Mouse (Mus musculus) neural tube, embryonic 10.5 days (tissue): ENCODE results near the gene Bank1.
"Not testable (repeated sequence)": the region's sequence is repeated elsewhere in the genome, so short reads cannot be mapped to it uniquely, and the experiment has no call there.

Source experiments
- DNase-seq: peaks from one replicate; pipeline ENCODE4 v3.0.0-alpha.2; 2017; ENCODE audit warnings: low spot score; ENCODE audit errors: extremely low spot score

The Bank1 gene

GRCm38 (mm10) chr3:136325783-136326182 is at the start of gene Bank1:
Gene Bank1, minus strand, starts transcription at chr3:136326066.
- DNase-seq = no peak

DNA sequence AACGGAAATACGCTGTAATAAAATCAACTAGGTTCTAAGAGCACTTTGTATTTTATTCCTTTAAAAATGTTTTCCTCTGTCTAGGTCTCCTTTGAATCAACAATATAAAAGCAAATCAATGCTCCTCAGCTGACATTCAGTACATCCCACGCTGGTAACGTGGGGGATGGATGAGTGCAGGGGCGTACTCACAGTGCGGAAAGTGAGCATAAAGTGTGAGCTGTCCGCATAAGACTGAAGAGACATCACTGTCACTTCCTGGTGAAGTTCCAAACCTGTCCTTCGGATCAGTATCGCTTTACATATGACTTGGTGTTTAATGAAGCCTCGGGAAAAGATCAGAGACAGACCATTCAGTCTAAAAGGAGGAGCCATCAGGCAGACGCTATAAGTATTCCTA is 44.0 kb upstream of the Bank1 start:
- no peak for DNase-seq

DNA sequence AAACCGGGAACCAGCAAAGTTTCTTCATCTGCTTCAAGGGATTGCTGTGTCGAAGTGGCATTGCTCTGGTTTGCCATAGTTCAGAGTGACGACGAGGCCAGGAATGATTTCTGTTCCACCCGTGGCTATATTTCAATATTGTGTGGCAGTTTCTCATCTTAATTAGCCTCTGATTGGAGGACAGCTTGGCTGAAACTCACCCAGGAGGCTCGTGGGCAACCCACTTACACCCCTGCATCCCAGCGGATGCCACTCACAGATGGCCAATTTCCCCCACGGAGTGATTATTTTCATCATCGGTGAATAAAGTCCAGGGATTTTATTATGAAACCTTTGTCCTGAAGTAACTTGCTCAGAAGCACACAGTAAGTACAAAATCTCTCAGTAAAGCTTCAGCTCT is 43.6 kb upstream of the Bank1 start:
- DNase-seq = no peak

- no peak for DNase-seq
Measured at GRCm38 (mm10) chr3:136368505-136368999, 42.7 kb upstream of the Bank1 start.

GRCm38 (mm10) chr3:136349690-136350089 is 23.8 kb upstream of the Bank1 start:
- no peak for DNase-seq

DNA sequence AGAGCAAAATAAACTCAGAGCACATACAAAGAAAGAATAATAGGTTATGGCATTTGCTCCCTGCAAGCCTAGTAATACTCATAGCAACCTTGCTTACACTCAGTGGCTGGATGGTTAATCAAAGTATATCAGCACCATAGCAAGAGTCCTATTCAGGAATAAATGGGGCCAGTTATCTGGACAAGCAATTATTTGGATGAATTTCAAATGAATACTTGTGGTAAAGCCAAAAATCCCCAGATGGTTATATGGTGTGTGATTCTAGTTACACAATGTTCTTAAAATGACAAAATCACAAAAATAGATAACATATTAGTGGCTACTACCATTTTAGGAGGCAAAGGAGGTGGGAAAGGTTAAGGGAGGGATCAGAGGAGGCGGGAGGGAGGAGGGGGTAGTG is 22.7 kb upstream of the Bank1 start:
- no peak for DNase-seq

DNA sequence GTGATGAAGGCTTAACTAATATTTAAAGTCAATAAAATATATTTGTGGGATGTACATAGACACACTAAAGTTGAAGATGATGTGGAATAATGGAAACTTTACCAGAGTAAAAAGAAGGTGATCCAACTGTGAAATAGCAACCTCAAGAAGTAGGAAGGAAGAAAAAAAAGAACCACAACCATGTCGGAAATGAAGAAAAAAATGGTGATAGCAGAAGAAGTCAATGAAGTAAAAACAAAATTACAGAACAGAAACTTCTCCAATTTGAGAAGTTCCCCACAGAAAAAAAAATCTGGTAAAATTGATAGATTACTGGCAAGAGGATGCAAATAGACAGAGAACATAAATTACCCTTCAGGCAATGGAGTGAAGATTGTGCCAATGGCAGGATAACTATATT is 21.4 kb upstream of the Bank1 start:
- DNase-seq = no peak

GRCm38 (mm10) chr3:136341911-136342310 is 16.0 kb upstream of the Bank1 start:
- no peak for DNase-seq

DNA sequence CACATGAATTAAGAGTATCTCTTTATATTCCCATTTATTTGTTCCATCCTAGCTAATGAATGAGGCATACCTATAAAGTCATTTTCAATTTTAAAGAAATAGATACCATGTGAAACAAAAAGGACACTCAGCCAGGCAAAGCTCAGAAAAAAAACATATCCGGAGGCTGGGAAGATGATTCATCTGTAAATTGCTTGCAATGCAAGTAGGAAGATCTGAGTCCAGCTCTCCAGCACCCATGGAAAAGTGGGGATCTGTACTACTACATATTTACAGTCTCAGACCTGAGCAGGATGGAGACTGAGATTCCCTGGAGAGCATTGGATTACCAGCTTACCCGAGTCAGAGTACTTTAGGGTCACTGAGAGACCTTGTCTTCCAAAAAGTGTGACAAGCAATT is 14.0 kb upstream of the Bank1 start:
- DNase-seq = no peak

- DNase-seq = no peak
Measured at GRCm38 (mm10) chr3:136331135-136331534, 5.3 kb upstream of the Bank1 start.

DNA sequence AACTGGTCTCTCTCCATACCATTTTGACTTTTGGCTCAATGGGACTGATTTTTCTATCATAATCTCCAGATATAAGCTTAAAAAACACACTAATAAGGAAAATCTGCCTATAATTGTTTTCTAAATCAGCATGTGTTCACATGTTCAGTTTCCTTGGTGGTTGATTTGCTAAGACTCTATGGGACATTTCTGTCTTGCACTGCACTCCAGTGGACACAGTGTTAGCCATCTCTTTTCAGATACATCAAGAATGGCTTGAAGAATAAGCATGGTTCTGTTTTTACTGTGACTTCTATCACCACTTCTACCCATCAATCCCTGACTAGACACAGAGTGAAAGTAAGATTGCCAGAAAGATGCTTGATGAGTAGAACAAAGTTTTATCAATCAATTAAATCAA is 4.2 kb upstream of the Bank1 start:
- no peak for DNase-seq

DNA sequence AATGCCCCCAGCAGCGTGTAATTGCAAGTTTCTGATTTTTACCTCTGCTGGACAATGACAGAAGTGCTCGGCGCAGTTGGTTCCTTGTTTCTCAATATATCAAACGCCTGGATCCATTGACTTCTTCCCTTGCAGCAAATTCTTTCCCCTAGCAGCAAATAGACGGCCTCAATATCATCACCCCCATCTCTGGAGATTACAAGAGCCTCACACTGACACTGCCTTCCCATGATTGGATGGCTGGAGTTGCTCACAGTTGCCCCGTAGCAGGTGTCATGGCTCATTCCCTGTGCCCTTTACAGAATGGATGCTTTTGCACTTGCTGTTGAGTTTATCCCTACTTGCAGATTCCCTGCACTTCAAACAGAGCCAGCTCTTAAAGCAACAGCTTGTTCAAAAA is 3.3 kb upstream of the Bank1 start:
- DNase-seq = no peak

DNA sequence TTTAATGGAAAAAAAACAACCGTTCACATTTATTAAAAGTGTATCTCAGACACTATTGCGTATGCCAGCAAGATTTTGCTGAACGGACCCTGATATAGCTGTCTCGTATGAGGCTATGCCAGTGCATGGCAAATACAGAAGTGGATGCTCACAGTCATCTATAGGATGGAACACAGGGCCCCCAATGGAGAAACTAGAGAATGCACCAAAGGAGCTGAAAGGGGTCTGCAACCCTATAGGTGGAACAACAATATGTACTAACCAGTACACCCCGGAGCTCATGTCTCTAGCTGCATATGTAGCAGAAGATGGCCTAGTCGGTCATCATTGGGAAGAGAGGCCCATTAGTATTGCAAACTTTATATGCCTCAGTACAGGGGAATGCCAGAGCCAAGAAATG is 1.1 kb downstream of the Bank1 start:
- DNase-seq = not testable (repeated sequence)

- DNase-seq = no peak
Measured at GRCm38 (mm10) chr3:136321936-136322335, 3.9 kb downstream of the Bank1 start.

- no peak for DNase-seq
Measured at GRCm38 (mm10) chr3:136308487-136308886, 17.4 kb downstream of the Bank1 start.

GRCm38 (mm10) chr3:136306564-136307158 is 19.2 kb downstream of the Bank1 start:
- no peak for DNase-seq

- DNase-seq = no peak
Measured at GRCm38 (mm10) chr3:136302541-136302940, 23.3 kb downstream of the Bank1 start.

GRCm38 (mm10) chr3:136300810-136301209 is 25.1 kb downstream of the Bank1 start:
- not testable (repeated sequence) for DNase-seq

- no peak for DNase-seq
Measured at GRCm38 (mm10) chr3:136297355-136297754, 28.5 kb downstream of the Bank1 start.

DNA sequence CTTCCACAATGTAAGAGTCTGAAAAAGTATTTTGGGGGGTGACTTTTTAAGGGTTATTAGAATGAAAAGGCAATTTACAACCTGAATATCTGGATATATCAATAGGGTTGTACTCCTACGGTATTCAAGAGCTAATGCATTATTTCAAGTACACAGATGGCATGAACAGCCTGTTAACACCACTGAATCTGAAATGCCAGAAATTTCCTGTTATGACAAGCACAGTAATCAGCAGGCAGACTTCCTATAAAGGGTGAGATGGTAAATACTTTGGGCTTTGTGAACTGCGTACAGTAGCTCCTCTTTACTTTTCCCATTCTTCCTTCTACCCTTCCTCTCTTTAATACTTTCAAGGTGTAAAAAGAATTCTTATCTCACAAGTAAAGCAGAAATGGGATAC is 30.6 kb downstream of the Bank1 start:
- DNase-seq = no peak

- DNase-seq = no peak
Measured at GRCm38 (mm10) chr3:136287883-136288282, 38.0 kb downstream of the Bank1 start.

DNA sequence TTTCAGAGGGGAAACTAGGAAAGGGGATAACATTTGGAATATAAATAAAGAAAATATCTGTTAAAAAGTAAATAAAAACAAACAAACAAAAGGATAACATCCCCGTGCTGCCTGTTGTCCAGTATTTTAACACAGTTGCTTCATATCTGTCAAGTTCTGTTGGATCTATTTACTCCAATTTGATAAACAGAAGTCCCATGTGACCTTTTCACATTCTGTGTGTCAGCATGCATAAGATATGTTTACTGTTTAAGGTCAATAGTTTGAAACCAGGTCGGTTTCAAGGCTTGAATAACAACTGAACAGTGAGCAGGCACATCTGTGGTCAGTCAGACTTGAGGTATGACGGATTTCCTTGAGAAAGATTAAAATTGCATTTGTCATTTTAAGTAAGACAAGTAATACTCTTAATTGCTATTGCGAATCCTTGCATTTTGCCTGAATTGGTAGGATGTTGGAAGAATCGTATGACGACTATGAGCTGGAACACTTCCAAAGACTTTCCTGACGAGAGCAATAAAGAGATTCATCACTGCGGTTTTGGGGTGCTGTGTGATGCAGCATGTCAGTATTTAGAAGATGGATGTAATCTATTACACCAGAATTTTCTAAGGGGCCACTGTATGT is 60.8 kb downstream of the Bank1 start:
- DNase-seq = no peak

GRCm38 (mm10) chr3:136257761-136258160 is 68.1 kb downstream of the Bank1 start:
- DNase-seq = no peak
